Mouse (Mus musculus) left cerebral cortex, postnatal 10 days (tissue): ENCODE results near the gene Gprc5b. TPM values are rescaled to one million over a fixed set of nuclear protein-coding genes. Genes with fewer than 3 reads are reported as not detected.

Source experiments
- DNase-seq, 2 experiments: peaks; one replicate each; pipeline ENCODE4 v3.0.0; 2021 to 2022; ENCODE audit warnings: low spot score in 2 of 2, mixed read lengths in 1 of 2; ENCODE audit errors: extremely low spot score in 1 of 2
- intact Hi-C: fragments of 180-260 bp; cut with DNase I; formaldehyde crosslinking; loops from one replicate; pipeline ENCODE4 v1.15.1; 2025
- total RNA-seq, 2 experiments: library from RNA; stranded (reverse); gene quantifications; 2 replicates each; pipeline ENCODE4 v1.2.3; 2021

The Gprc5b gene
- total RNA-seq, 2 experiments from 2014 or later, result 36.8 to 39.8 TPM

- intact Hi-C loops, result loop anchor here (5.0 kb wide), 2 partner anchors 116 to 136 kb away; partner anchors contain the start of genes Iqck and Knop1
- no peak for DNase-seq
Observed at GRCm38 (mm10) chr7:118992623-118993405, 2.2 kb downstream of the Gprc5b start.

GRCm38 (mm10) chr7:118992080-118992560 lies 2.9 kb downstream of the Gprc5b start:
- no peak for DNase-seq
- intact Hi-C loops, result loop anchor here (5.0 kb wide), 2 partner anchors 115 to 135 kb away; partner anchors contain the start of genes Iqck and Knop1

GRCm38 (mm10) chr7:118991341-118991884 lies 3.6 kb downstream of the Gprc5b start:
- intact Hi-C loops, result loop anchor here (5.0 kb wide), 2 partner anchors 114 to 134 kb away; partner anchors contain the start of genes Iqck and Knop1
- no peak for DNase-seq

- peak; percentile 51 to 80 for DNase-seq
- intact Hi-C loops, result loop anchor here (5.0 kb wide), 2 partner anchors 113 to 133 kb away; partner anchors contain the start of genes Iqck and Knop1
Observed at GRCm38 (mm10) chr7:118990282-118990681, 4.7 kb downstream of the Gprc5b start.

- intact Hi-C loops, result no loop called here
- DNase-seq, result no peak
Observed at GRCm38 (mm10) chr7:118989275-118989856, 5.6 kb downstream of the Gprc5b start.

GRCm38 (mm10) chr7:118986369-118986768 lies 8.6 kb downstream of the Gprc5b start:
- intact Hi-C loops, result no loop called here
- DNase-seq, result no peak

- intact Hi-C loops, result no loop called here
- DNase-seq, result no peak
Observed at GRCm38 (mm10) chr7:118985786-118986185, 9.2 kb downstream of the Gprc5b start.

- DNase-seq, result peak; percentile 51 to 75
- intact Hi-C loops, result no loop called here
Observed at GRCm38 (mm10) chr7:118983961-118984360, 11.1 kb downstream of the Gprc5b start.

GRCm38 (mm10) chr7:118982586-118982985 lies 12.4 kb downstream of the Gprc5b start:
- DNase-seq, result no peak
- intact Hi-C loops, result no loop called here

GRCm38 (mm10) chr7:118981831-118982230 lies 13.2 kb downstream of the Gprc5b start:
- no peak for DNase-seq
- intact Hi-C loops, result no loop called here

- intact Hi-C loops, result no loop called here
- DNase-seq, result no peak
Observed at GRCm38 (mm10) chr7:118981346-118981745, 13.7 kb downstream of the Gprc5b start.

- no peak for DNase-seq
- intact Hi-C loops, result no loop called here
Observed at GRCm38 (mm10) chr7:118979708-118980107, 15.3 kb downstream of the Gprc5b start.

- intact Hi-C loops, result no loop called here
- DNase-seq, result no peak
Observed at GRCm38 (mm10) chr7:118979121-118979520, 15.9 kb downstream of the Gprc5b start.

GRCm38 (mm10) chr7:118977167-118977543 lies 17.9 kb downstream of the Gprc5b start:
- intact Hi-C loops, result no loop called here
- DNase-seq, result no peak

GRCm38 (mm10) chr7:118976414-118977166 lies 18.4 kb downstream of the Gprc5b start:
- DNase-seq, result peak; percentile 51 to 72
- intact Hi-C loops, result no loop called here

- no peak for DNase-seq
- intact Hi-C loops, result no loop called here
Observed at GRCm38 (mm10) chr7:118975837-118976236, 19.2 kb downstream of the Gprc5b start.

- intact Hi-C loops, result no loop called here
- DNase-seq, result no peak
Observed at GRCm38 (mm10) chr7:118973377-118973776, 21.6 kb downstream of the Gprc5b start.

GRCm38 (mm10) chr7:118972306-118972705 lies 22.7 kb downstream of the Gprc5b start:
- intact Hi-C loops, result no loop called here
- DNase-seq, result no peak

- intact Hi-C loops, result no loop called here
Observed at GRCm38 (mm10) chr7:118971499-118971898, 23.5 kb downstream of the Gprc5b start.

More at GRCm38 (mm10) chr7:118971499-118971898, 23.5 kb downstream of the Gprc5b start:
- DNase-seq, result no peak
